Mouse (Mus musculus): ENCODE measurements around the gene Il33.

Il33 gene

GRCm38 (mm10) chr19:29924638-29925258, at the start of gene Il33:
Gene Il33, plus strand, starts transcription at chr19:29925114.
- DNase-seq (ENCODE audit: low spot score in 2 of 2) = peak; percentile 66 to 76

- DNase-seq (ENCODE audit: low spot score in 2 of 2) = no peak
Measured at GRCm38 (mm10) chr19:29877422-29878291, 47.3 kb upstream of the Il33 start.

- DNase-seq (ENCODE audit: low spot score in 2 of 2) = no peak
Measured at GRCm38 (mm10) chr19:29878896-29879504, 45.9 kb upstream of the Il33 start.

DNA sequence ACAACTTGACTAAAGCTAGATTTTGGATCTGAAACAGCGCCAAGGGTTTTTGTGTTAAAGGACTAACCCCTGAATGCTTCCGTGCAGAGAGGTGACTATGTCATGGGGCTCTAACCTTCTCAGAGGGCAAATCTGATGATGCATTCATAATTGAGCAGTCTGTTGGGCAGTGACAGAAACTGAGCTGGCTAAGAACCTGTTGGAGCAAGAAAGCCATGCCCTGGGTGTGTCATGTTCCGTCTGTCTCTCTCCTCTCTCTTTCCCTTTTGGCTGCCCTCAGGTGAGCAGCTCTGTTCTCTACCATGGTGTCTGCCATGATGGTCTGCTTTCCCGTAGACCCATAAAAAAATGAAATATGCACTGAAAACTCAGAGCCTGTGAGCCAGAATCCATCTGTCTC, 44.0 kb upstream of the Il33 start:
- DNase-seq (ENCODE audit: low spot score in 2 of 2) = no peak

GRCm38 (mm10) chr19:29882696-29883095, 42.2 kb upstream of the Il33 start:
- DNase-seq (ENCODE audit: low spot score in 2 of 2) = no peak

DNA sequence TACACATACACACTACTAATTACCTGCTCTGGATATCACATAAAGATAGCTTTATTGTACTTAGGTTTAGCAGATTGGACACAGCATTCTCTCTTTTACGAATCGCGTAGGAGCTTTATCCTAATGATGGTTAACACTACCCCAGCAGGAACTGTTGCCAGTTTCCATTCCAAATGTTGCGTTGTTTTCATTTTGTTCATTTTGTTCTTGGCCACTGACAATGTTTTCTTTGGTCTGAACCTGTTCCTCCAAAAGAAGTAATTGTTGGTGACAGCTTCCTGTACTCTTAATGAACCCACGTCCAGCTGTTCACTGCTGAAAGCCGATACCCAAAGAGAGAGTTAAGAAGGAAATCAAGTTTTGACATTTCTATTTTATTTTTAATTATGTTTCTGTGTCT, 39.4 kb upstream of the Il33 start:
- DNase-seq (ENCODE audit: low spot score in 2 of 2) = no peak

GRCm38 (mm10) chr19:29887476-29887875, 37.4 kb upstream of the Il33 start:
- no peak for DNase-seq (ENCODE audit: low spot score in 2 of 2)

- no peak for DNase-seq (ENCODE audit: low spot score in 2 of 2)
Measured at GRCm38 (mm10) chr19:29888946-29889345, 36.0 kb upstream of the Il33 start.

DNA sequence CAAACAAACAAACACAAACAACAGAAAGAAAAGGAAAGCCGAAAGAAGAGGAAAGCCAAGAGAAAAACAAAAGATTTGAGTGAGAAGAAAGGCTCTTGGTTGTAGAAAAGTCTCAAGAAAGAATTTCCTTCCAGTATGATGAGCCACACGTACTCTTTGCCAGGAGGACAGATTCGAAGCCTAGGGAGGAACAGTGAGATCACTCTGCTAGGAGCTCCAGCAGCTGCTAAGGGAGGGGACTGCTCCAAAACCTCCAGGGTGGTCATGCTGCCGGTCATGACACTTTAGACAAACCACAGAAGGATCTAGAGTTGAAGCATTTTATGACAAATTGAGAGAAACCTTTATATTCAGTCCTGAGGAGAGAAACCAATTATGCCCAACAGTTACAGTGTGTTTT, 32.9 kb upstream of the Il33 start:
- no peak for DNase-seq (ENCODE audit: low spot score in 2 of 2)

GRCm38 (mm10) chr19:29892786-29893185, 32.1 kb upstream of the Il33 start:
- DNase-seq (ENCODE audit: low spot score in 2 of 2) = no peak

DNA sequence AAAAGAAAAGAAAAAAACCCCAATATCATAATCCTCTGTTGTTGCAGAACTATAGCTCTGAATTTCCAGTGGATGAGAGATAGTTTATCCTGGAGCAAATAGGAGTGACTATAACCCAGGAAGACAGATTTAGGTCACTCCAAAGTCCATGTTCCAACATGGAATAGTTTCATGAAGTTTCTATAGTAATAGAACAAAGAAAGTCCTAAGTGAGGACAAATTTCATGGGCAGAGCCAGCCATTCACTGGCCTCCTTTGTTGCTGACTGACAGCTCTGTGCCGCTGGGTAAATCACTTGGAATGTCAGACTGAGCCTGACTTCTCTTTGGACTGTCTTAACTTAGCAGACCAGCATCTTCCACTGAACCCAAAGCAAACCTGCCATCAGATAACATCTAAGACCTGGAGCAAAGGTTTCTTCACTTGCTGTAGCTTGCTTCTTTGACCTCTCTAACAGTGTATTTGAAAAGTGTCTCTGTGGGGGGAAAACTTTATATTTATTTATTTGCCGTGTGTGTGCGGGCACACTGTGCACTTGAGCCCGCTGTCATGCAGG, 31.1 kb upstream of the Il33 start:
- no peak for DNase-seq (ENCODE audit: low spot score in 2 of 2)

- DNase-seq (ENCODE audit: low spot score in 2 of 2) = no peak
Measured at GRCm38 (mm10) chr19:29894381-29894780, 30.5 kb upstream of the Il33 start.

- no peak for DNase-seq (ENCODE audit: low spot score in 2 of 2)
Measured at GRCm38 (mm10) chr19:29895047-29895446, 29.9 kb upstream of the Il33 start.

- DNase-seq (ENCODE audit: low spot score in 2 of 2) = no peak
Measured at GRCm38 (mm10) chr19:29900318-29900717, 24.6 kb upstream of the Il33 start.

GRCm38 (mm10) chr19:29902343-29903070, 22.4 kb upstream of the Il33 start:
- no peak for DNase-seq (ENCODE audit: low spot score in 2 of 2)

GRCm38 (mm10) chr19:29905896-29906295, 19.0 kb upstream of the Il33 start:
- no peak for DNase-seq (ENCODE audit: low spot score in 2 of 2)

- DNase-seq (ENCODE audit: low spot score in 2 of 2) = no peak
Measured at GRCm38 (mm10) chr19:29909166-29909565, 15.7 kb upstream of the Il33 start.

DNA sequence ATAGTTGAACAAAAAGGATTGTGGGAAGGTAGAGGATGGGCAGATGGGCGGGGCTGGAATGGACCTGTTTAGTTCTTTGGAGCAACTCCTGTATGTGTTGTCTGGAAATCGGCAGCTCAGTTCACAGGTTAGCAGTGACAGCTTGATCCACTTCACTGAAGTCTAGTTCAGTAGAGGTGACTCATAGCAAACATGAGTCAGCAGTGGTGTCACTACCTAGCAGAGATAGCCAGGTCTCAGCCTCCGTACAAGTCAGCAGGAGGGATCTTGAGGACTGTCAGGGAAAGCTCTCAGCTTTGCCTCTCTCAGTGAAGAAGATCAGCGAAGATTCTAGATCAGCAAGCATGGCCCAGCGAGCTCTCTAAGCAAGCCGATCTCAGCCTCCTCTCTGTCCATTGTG, 13.0 kb upstream of the Il33 start:
- no peak for DNase-seq (ENCODE audit: low spot score in 2 of 2)

- no peak for DNase-seq (ENCODE audit: low spot score in 2 of 2)
Measured at GRCm38 (mm10) chr19:29917421-29917820, 7.5 kb upstream of the Il33 start.

DNA sequence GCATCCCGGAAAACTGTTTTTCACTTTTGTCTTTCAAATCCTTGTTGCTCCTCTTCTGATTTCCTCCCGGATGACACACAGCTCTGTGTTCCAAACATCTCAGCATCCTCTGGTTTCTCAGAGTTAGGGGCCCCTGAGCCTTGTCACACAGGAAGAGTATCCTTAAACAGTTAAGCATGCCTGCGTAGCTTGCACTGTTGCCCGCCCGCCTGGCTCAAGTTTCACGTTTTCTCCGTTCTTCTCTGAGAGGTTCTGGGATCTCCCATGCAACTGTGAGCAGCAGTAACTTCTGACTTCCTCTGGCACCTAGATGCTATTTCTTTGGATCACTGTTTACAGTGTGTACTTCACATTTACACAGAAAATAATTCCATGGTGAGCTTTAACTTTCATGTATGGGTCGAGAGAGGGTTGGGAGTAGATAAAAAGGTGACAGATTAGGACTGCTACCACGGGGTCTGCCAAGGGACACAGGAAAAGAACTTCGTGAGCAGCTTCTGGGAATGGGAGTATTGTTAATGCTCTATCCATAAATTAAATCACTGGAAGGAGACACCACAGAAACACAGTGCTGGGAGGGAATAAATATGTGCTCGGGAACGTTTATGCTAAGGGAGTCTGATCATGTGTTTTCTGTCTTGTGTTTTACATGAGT, 1.3 kb downstream of the Il33 start:
- no peak for DNase-seq (ENCODE audit: low spot score in 2 of 2)

- no peak for DNase-seq (ENCODE audit: low spot score in 2 of 2)
Measured at GRCm38 (mm10) chr19:29930296-29930695, 5.4 kb downstream of the Il33 start.

Data from right cerebral cortex, adult 2 months (tissue).